Mouse (Mus musculus): Measurements from ENCODE around the gene Tyro3. TPM values are rescaled to one million over a fixed set of nuclear protein-coding genes. Genes with fewer than 3 reads are reported as not detected.

The Tyro3 gene
- polyA plus RNA-seq, 2 experiments, result 28.5 to 44.2 TPM

DNA sequence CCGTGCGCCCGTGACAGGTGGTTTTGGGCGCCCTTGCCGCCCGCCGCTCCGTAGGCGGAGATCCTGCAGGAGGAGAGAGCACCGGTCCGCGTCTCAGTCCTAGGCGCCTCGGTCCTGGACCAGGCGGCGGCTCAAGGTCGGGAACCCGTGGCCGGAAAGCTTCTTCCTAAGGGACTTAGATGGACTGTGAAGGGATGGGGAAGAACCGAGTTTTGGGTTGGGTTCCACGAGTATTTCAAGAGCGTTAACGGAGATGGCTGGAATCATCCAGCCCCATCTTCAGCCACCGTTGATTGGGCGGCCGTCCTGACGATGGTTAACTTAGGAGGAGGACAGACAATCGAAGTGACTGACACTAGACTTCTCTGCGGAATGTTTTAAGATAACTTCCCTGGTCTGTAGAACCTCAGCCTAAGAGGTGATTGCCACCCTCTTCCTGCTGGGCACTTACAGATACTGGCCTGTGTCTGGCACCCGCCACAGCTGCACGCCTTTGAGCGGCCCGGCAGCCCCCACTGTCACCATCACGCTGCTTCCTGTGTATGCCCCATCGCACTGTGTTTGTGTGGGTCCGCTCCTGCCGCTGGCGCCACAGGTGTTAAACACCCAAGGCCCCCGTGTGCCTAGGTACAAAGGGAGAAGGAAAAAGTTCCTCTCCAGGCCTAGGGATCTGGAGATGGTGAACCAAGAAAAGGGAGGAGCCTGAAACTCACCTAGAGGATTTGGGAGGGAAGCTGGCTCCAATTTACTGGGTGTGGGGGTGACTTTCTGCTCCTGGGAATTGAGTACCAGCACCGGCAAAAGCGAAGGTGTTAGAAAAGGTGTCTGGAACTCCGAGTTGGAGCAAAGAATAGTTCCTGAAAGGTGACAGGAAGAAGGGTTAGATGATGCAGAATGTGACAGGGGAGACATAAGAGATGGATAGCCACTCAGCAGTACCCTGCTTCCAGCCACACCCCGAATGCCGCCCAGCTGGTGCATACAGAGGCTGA, 38.4 kb upstream of the Tyro3 start:
- H3K9me3 ChIP-seq (ENCODE audit: control insufficient read depth, low read length), result no peaks in the 10 kb centered on the region
- peaks cover 47% of the 10 kb centered on the region for H3K27me3 ChIP-seq (ENCODE audit: control insufficient read depth, insufficient read depth, low read length)
- no peak overlapping the region for H3K27ac ChIP-seq (replicated peaks; ENCODE audit: low read depth, low read length)
- DNase-seq (ENCODE audit: low spot score) (no peak), ATAC-seq (ENCODE audit: low FRiP score, low read depth) (0 out of 2 replicates have a peak, but pooled peaks have one; percentile 15)
- no peak for TF ChIP-seq POLR2A (IDR thresholded peaks at IDR 0.05; ENCODE audit: borderline replicate concordance, extremely low read depth, insufficient read depth, insufficient read length)
- WGBS, result 4% methylated on average over 43 of the region's 44 CpGs
- peaks cover 8% of the 10 kb centered on the region for H3K36me3 ChIP-seq (ENCODE audit: control insufficient read depth, insufficient read depth, low read length)
- H3K4me2 ChIP-seq (replicated peaks; ENCODE audit: low read depth, low read length, severe bottlenecking), result peak overlapping the region; percentile 100
- H3K9ac ChIP-seq (ENCODE audit: low read depth, low read length, severe bottlenecking), result peak overlapping the region; percentile 54; the same call in 1 of the 2 replicates
- H3K4me1 ChIP-seq (ENCODE audit: control insufficient read depth, insufficient read depth, low read length), result peaks cover 9% of the 10 kb centered on the region
- H3K4me3 ChIP-seq (replicated peaks; ENCODE audit: low read length), result peak overlapping the region; percentile 57

DNA sequence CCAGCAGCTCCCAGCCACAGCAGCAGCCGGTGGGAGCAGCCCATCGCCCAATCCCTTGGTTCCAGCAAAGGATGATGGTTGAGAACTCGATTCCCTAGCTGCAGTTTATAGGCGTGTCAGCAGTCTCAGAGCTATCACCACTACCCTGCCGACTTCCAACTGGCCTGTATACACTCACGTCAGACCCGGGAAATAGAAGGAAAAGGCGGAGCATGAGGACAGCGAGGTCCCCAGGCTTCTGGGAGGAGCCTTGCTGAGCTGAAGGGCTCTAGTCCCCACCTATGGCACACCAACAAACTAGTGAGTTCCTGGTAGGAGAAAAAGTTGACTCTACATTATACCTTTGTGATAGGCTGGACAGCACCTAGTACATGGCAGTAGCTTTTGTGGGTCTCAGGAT, 37.3 kb upstream of the Tyro3 start, which contains the start of gene Ltk:
Gene Ltk, minus strand, starts transcription at position 181 of the 400 bp plus-strand sequence.
- peaks cover 16% of the 10 kb centered on the region for H3K36me3 ChIP-seq (ENCODE audit: control insufficient read depth, insufficient read depth, low read length)
- peak within 1 kb of the TSS; percentile 100; the same call in 1 of the 2 replicates for H3K4me2 ChIP-seq (replicated peaks; ENCODE audit: low read depth, low read length, severe bottlenecking)
- 10% methylated on average over 9 of the region's 9 CpGs for WGBS
- H3K9me3 ChIP-seq (ENCODE audit: control insufficient read depth, low read length), result no peaks in the 10 kb centered on the region
- ATAC-seq (ENCODE audit: low FRiP score, low read depth) (no peak), DNase-seq (ENCODE audit: low spot score) (no peak)
- no peak within 1 kb of the TSS for H3K27ac ChIP-seq (replicated peaks; ENCODE audit: low read depth, low read length)
- 0 out of 2 replicates have a peak within 1 kb of the TSS, but pooled peaks have one; percentile 57 for H3K4me3 ChIP-seq (replicated peaks; ENCODE audit: low read length)
- H3K27me3 ChIP-seq (ENCODE audit: control insufficient read depth, insufficient read depth, low read length), result peaks cover 47% of the 10 kb centered on the region
- H3K4me1 ChIP-seq (ENCODE audit: control insufficient read depth, insufficient read depth, low read length), result peaks cover 9% of the 10 kb centered on the region
- TF ChIP-seq POLR2A (IDR thresholded peaks at IDR 0.05; ENCODE audit: borderline replicate concordance, extremely low read depth, insufficient read depth, insufficient read length), result no peak
- no peak within 1 kb of the TSS for H3K9ac ChIP-seq (ENCODE audit: low read depth, low read length, severe bottlenecking)

DNA sequence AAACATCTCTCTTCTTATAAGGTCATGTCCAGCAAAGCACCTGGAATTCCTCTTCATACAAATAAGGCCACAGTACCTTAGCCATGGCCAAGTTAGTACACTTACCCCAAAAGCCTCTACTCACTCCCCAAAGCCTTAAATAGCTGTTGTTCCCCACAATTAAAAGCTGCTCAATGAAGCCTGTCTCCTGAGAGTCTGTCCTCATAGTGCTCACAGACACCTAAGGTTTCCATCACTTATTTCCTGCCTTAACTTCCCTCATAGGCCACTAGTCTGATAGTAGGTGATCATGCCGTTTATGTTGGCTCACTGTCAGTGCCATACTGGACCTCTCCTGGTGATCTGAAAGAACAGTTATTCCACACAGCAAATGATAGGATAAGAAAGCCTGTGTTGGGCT, 35.3 kb upstream of the Tyro3 start:
- no peak overlapping the region for H3K4me2 ChIP-seq (replicated peaks; ENCODE audit: low read depth, low read length, severe bottlenecking)
- peaks cover 34% of the 10 kb centered on the region for H3K27me3 ChIP-seq (ENCODE audit: control insufficient read depth, insufficient read depth, low read length)
- H3K9ac ChIP-seq (ENCODE audit: low read depth, low read length, severe bottlenecking), result no peak overlapping the region
- 70% methylated on average over 1 of the region's 1 CpGs for WGBS
- H3K27ac ChIP-seq (replicated peaks; ENCODE audit: low read depth, low read length), result no peak overlapping the region
- no peak for TF ChIP-seq POLR2A (IDR thresholded peaks at IDR 0.05; ENCODE audit: borderline replicate concordance, extremely low read depth, insufficient read depth, insufficient read length)
- H3K36me3 ChIP-seq (ENCODE audit: control insufficient read depth, insufficient read depth, low read length), result peaks cover 26% of the 10 kb centered on the region
- no peaks in the 10 kb centered on the region for H3K9me3 ChIP-seq (ENCODE audit: control insufficient read depth, low read length)
- no peak for ATAC-seq (ENCODE audit: low FRiP score, low read depth)
- no peak overlapping the region for H3K4me3 ChIP-seq (replicated peaks; ENCODE audit: low read length)
- DNase-seq (ENCODE audit: low spot score), result no peak
- peaks cover 9% of the 10 kb centered on the region for H3K4me1 ChIP-seq (ENCODE audit: control insufficient read depth, insufficient read depth, low read length)

DNA sequence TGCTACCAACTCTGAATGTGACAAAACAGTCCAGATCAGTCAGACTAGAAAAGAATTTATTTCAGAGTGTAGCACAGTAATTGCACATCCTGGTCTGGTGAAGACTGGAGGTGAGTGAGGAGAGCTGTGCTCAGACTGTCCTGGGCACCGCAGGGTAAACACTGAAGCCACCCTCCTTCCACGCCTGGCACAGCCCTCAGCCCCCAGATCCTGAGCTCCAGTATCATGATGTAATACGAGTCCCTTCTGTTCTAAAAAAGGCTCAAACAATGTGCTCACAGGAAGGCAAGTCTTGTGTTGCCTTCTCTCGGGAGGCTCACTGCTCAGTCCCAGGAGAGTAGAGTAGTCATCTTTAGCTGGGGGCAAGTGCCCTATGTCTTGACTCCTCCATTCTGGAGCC, 33.6 kb upstream of the Tyro3 start:
- 63% methylated on average over 4 of the region's 4 CpGs for WGBS
- H3K4me2 ChIP-seq (replicated peaks; ENCODE audit: low read depth, low read length, severe bottlenecking), result no peak overlapping the region
- DNase-seq (ENCODE audit: low spot score), result no peak
- H3K9me3 ChIP-seq (ENCODE audit: control insufficient read depth, low read length), result no peaks in the 10 kb centered on the region
- no peak overlapping the region for H3K4me3 ChIP-seq (replicated peaks; ENCODE audit: low read length)
- H3K27ac ChIP-seq (replicated peaks; ENCODE audit: low read depth, low read length), result no peak overlapping the region
- no peaks in the 10 kb centered on the region for H3K4me1 ChIP-seq (ENCODE audit: control insufficient read depth, insufficient read depth, low read length)
- no peak for TF ChIP-seq POLR2A (IDR thresholded peaks at IDR 0.05; ENCODE audit: borderline replicate concordance, extremely low read depth, insufficient read depth, insufficient read length)
- no peak for ATAC-seq (ENCODE audit: low FRiP score, low read depth)
- H3K9ac ChIP-seq (ENCODE audit: low read depth, low read length, severe bottlenecking), result no peak overlapping the region
- H3K27me3 ChIP-seq (ENCODE audit: control insufficient read depth, insufficient read depth, low read length), result peaks cover 18% of the 10 kb centered on the region
- peaks cover 39% of the 10 kb centered on the region for H3K36me3 ChIP-seq (ENCODE audit: control insufficient read depth, insufficient read depth, low read length)

DNA sequence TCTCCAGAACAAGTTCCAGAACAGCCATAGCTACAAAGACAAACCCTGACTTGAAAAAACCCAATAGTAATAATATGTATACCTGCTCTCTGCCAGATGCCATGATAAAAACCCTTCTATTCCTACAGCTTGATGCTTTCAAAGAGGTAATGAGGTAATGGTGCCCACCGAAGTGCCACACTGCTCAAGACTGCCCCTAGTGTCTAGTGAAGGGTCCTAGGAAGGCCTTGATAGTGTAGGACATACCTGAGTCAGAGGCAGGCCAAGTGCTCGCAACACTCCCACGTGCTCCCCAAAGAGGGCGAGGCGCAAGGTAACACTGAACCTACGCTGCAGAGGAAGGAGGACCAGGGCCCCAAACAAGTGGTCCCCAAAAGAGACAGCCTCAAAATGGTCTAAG, 30.3 kb upstream of the Tyro3 start:
- no peak for TF ChIP-seq POLR2A (IDR thresholded peaks at IDR 0.05; ENCODE audit: borderline replicate concordance, extremely low read depth, insufficient read depth, insufficient read length)
- 93% methylated on average over 6 of the region's 6 CpGs for WGBS
- Histone ChIP-seq H3K4me2 (replicated peaks; ENCODE audit: low read depth, low read length, severe bottlenecking) (no peak overlapping the region), H3K4me1 (ENCODE audit: control insufficient read depth, insufficient read depth, low read length) (no peaks in the 10 kb centered on the region), H3K9me3 (ENCODE audit: control insufficient read depth, low read length) (no peaks in the 10 kb centered on the region), H3K4me3 (replicated peaks; ENCODE audit: low read length) (no peak overlapping the region), H3K36me3 (ENCODE audit: control insufficient read depth, insufficient read depth, low read length) (peaks cover 71% of the 10 kb centered on the region), H3K27ac (replicated peaks; ENCODE audit: low read depth, low read length) (no peak overlapping the region), H3K27me3 (ENCODE audit: control insufficient read depth, insufficient read depth, low read length) (no peaks in the 10 kb centered on the region), H3K9ac (ENCODE audit: low read depth, low read length, severe bottlenecking) (no peak overlapping the region)
- DNase-seq (ENCODE audit: low spot score) (no peak), ATAC-seq (ENCODE audit: low FRiP score, low read depth) (no peak)
